13 mouse cellular contexts compared by ENCODE assay signal in genomic region chr11:60316250-60316649, GRCm38 (mm10). TPM values are rescaled to one million over a fixed set of nuclear protein-coding genes. Genes with fewer than 3 reads are reported as not detected.
DNase-seq lines count a peak whose midpoint lies in the region; ATAC-seq and TF ChIP-seq lines count a peak whose summit lies in the region.
"Had no signal": no experiment of that assay in that cellular context is flagged by ENCODE, and none has a peak within 500 bp of the region (broad histone marks: within the 10 kb centered on the region; RNA-seq: fewer than 3 reads in every experiment).

No protein-coding gene starts in this region.

- no peak overlapping the region for H3K9ac ChIP-seq in hindbrain, postnatal 0 days (replicated peaks; ENCODE audit: low read length)
- H3K9ac ChIP-seq in hindbrain, embryonic 12.5 days = no peak overlapping the region
- no peak overlapping the region for H3K9ac ChIP-seq in kidney, embryonic 16.5 days (replicated peaks; ENCODE audit: low read length)
- H3K9ac ChIP-seq: forebrain, embryonic 15.5 days; liver, embryonic 12.5 days had no signal

- H3K4me2 ChIP-seq in hindbrain, postnatal 0 days (ENCODE audit: low read depth, low read length) = no peak overlapping the region
- H3K4me2 ChIP-seq in hindbrain, embryonic 12.5 days (replicated peaks) = no peak overlapping the region
- H3K4me2 ChIP-seq in kidney, embryonic 16.5 days (replicated peaks; ENCODE audit: low read depth, low read length) = no peak overlapping the region
- H3K4me2 ChIP-seq: forebrain, embryonic 15.5 days; liver, embryonic 12.5 days had no signal

- H3K27me3 ChIP-seq in hindbrain, postnatal 0 days (ENCODE audit: insufficient read depth, low read length) = no peaks in the 10 kb centered on the region
- H3K27me3 ChIP-seq in hindbrain, embryonic 12.5 days = no peaks in the 10 kb centered on the region
- no peaks in the 10 kb centered on the region for H3K27me3 ChIP-seq in kidney, embryonic 16.5 days (ENCODE audit: insufficient read depth, low read length)
- H3K27me3 ChIP-seq: forebrain, embryonic 15.5 days; liver, embryonic 12.5 days had no signal

- WGBS in hindbrain, postnatal 0 days = 25% methylated on average over 7 of the region's 7 CpGs
- 64% methylated on average over 7 of the region's 7 CpGs for WGBS in hindbrain, embryonic 12.5 days
- 33% methylated on average over 7 of the region's 7 CpGs for WGBS in kidney, embryonic 16.5 days

- no peaks in the 10 kb centered on the region for H3K36me3 ChIP-seq in hindbrain, postnatal 0 days (ENCODE audit: insufficient read depth, low read length)
- H3K36me3 ChIP-seq in hindbrain, embryonic 12.5 days = no peaks in the 10 kb centered on the region
- H3K36me3 ChIP-seq in kidney, embryonic 16.5 days (ENCODE audit: insufficient read depth, low read length) = peaks cover 3% of the 10 kb centered on the region; the same call in 1 of the 2 replicates
- H3K36me3 ChIP-seq: forebrain, embryonic 15.5 days; liver, embryonic 12.5 days had no signal

- no peak for ATAC-seq in hindbrain, postnatal 0 days
- no peak for ATAC-seq in hindbrain, embryonic 12.5 days (ENCODE audit: low FRiP score)
- no peak for ATAC-seq in kidney, embryonic 16.5 days (ENCODE audit: low FRiP score, low TSS enrichment)
- ATAC-seq: forebrain, embryonic 15.5 days; liver, embryonic 12.5 days had no signal

- H3K9me3 ChIP-seq in hindbrain, postnatal 0 days (ENCODE audit: low read length) = no peaks in the 10 kb centered on the region
- H3K9me3 ChIP-seq in hindbrain, embryonic 12.5 days (replicated peaks) = no peaks in the 10 kb centered on the region
- H3K9me3 ChIP-seq in kidney, embryonic 16.5 days (ENCODE audit: low read length) = no peaks in the 10 kb centered on the region
- H3K9me3 ChIP-seq: forebrain, embryonic 15.5 days; G1E; liver, embryonic 12.5 days had no signal

- DNase-seq in adrenal gland, postnatal 14 days = peak; percentile 23
- DNase-seq in adrenal gland, postnatal 25 days = no peak
- peak; percentile 59 for DNase-seq in hindbrain, postnatal 0 days (ENCODE audit: low spot score)
- DNase-seq in Muller cell, postnatal 12 days (ENCODE audit: inconsistent ontology term) = peak; percentile 79
- DNase-seq in spleen, postnatal 36 days (ENCODE audit: low spot score in 2 of 2) = no peak
- DNase-seq in yolk sac, embryonic 10.5 days (ENCODE audit: low spot score) = no peak
- DNase-seq: heart, adult 2 months; thymus, adult 2 months had no signal

- no peak overlapping the region for H3K4me3 ChIP-seq in hindbrain, postnatal 0 days (ENCODE audit: low read length)
- no peak overlapping the region for H3K4me3 ChIP-seq in hindbrain, embryonic 12.5 days
- no peak overlapping the region for H3K4me3 ChIP-seq in kidney, embryonic 16.5 days (ENCODE audit: low read length)
- H3K4me3 ChIP-seq: forebrain, embryonic 15.5 days; heart, adult 2 months; liver, embryonic 12.5 days had no signal

- H3K27ac ChIP-seq in hindbrain, postnatal 0 days = no peak overlapping the region
- H3K27ac ChIP-seq in hindbrain, embryonic 12.5 days = no peak overlapping the region
- peak overlapping the region; percentile 80 for H3K27ac ChIP-seq in kidney, embryonic 16.5 days (ENCODE audit: low read length)
- H3K27ac ChIP-seq: heart, adult 2 months; liver, embryonic 12.5 days had no signal

- no peak for TF ChIP-seq CTCF in hindbrain, postnatal 0 days (IDR thresholded peaks at IDR 0.05; ENCODE audit: low read depth)

- H3K4me1 ChIP-seq in hindbrain, postnatal 0 days (ENCODE audit: insufficient read depth, low read length) = peaks cover 24% of the 10 kb centered on the region
- H3K4me1 ChIP-seq in hindbrain, embryonic 12.5 days = peaks cover 45% of the 10 kb centered on the region
- peaks cover 70% of the 10 kb centered on the region for H3K4me1 ChIP-seq in kidney, embryonic 16.5 days (ENCODE audit: insufficient read depth, low read length)

RNA-seq across cellular contexts. Expression of gene Tom1l2, which starts 36.5 kb away (rescaled TPM):
- total RNA-seq in adrenal gland, postnatal 14 days (2021) = 55.9 and 65.0 TPM in 2 replicates
- total RNA-seq in adrenal gland, postnatal 25 days (2021) = 74.6 and 95.4 TPM in 2 replicates
- total RNA-seq in hindbrain, postnatal 0 days (2014; rRNA removed) = 109 and 124 TPM in 2 replicates
- 44.7 and 48.2 TPM in 2 replicates for polyA plus RNA-seq in hindbrain, postnatal 0 days (2015; fragmentation: Nextera tagmentation; extraction: Ambion mirVana)
- 40.8 and 45.4 TPM in 2 replicates for polyA plus RNA-seq in hindbrain, embryonic 12.5 days (2016; fragmentation: Nextera tagmentation; extraction: Ambion mirVana)
- 36.3 and 41.7 TPM in 2 replicates for polyA plus RNA-seq in kidney, embryonic 16.5 days (2015; fragmentation: Nextera tagmentation; extraction: Ambion mirVana)

RNA-seq across cellular contexts. Expression of gene Drc3, which starts 36.9 kb away (rescaled TPM):
- 1.6 TPM in 2 replicates for total RNA-seq in adrenal gland, postnatal 14 days (2021)
- total RNA-seq in adrenal gland, postnatal 25 days (2021) = 0.81 and 2.3 TPM in 2 replicates
- 8.4 and 12.4 TPM in 2 replicates for total RNA-seq in hindbrain, postnatal 0 days (2014; rRNA removed)
- 6.8 and 7.9 TPM in 2 replicates for polyA plus RNA-seq in hindbrain, postnatal 0 days (2015; fragmentation: Nextera tagmentation; extraction: Ambion mirVana)
- 5.0 and 6.7 TPM in 2 replicates for polyA plus RNA-seq in hindbrain, embryonic 12.5 days (2016; fragmentation: Nextera tagmentation; extraction: Ambion mirVana)
- polyA plus RNA-seq in kidney, embryonic 16.5 days (2015; fragmentation: Nextera tagmentation; extraction: Ambion mirVana) = 2.1 and 2.8 TPM in 2 replicates

Comparison
In these comparisons a context has a peak if more than half of its experiments do, and no peak if none do; other contexts are left out.
1. DNase-seq: peak in adrenal gland, postnatal 14 days (single experiment), hindbrain, postnatal 0 days (single experiment) and Muller cell, postnatal 12 days (single experiment); none in adrenal gland, postnatal 25 days (single experiment), spleen, postnatal 36 days (0 of 2) and yolk sac, embryonic 10.5 days (single experiment).